Mouse (Mus musculus): ENCODE results near the gene Klhdc3. TPM values are rescaled to one million over a fixed set of nuclear protein-coding genes. Genes with fewer than 3 reads are reported as not detected.

Gene Klhdc3
- polyA plus RNA-seq, 1 experiment: 62.1 TPM

- Histone ChIP-seq H3K27ac (ENCODE audit: insufficient read depth, low read length) (no peak overlapping the region), H3K4me3 (ENCODE audit: insufficient read depth, low read length) (no peak overlapping the region), H3K4me1 (ENCODE audit: control insufficient read depth, insufficient read depth, low read length) (peaks cover 11% of the 10 kb centered on the region)
- TF ChIP-seq POLR2A (IDR thresholded peaks at IDR 0.05; ENCODE audit: low read depth, low read length) (no peak), CTCF (IDR thresholded peaks at IDR 0.05; ENCODE audit: borderline replicate concordance, insufficient read depth, low read length) (no peak)
These were observed 21.8 kb upstream of the Klhdc3 start for GRCm38 (mm10) chr17:46702506-46702905.

GRCm38 (mm10) chr17:46702100-46702499, 21.4 kb upstream of the Klhdc3 start:
- Histone ChIP-seq H3K4me3 (ENCODE audit: insufficient read depth, low read length) (no peak overlapping the region), H3K4me1 (ENCODE audit: control insufficient read depth, insufficient read depth, low read length) (peaks cover 11% of the 10 kb centered on the region), H3K27ac (ENCODE audit: insufficient read depth, low read length) (no peak overlapping the region)
- TF ChIP-seq POLR2A (IDR thresholded peaks at IDR 0.05; ENCODE audit: low read depth, low read length) (no peak), CTCF (IDR thresholded peaks at IDR 0.05; ENCODE audit: borderline replicate concordance, insufficient read depth, low read length) (no peak)

GRCm38 (mm10) chr17:46701489-46701888, 20.8 kb upstream of the Klhdc3 start:
- H3K4me1 ChIP-seq (ENCODE audit: control insufficient read depth, insufficient read depth, low read length): peaks cover 11% of the 10 kb centered on the region
- H3K27ac ChIP-seq (ENCODE audit: insufficient read depth, low read length): no peak overlapping the region
- TF ChIP-seq POLR2A (IDR thresholded peaks at IDR 0.05; ENCODE audit: low read depth, low read length) (no peak), CTCF (IDR thresholded peaks at IDR 0.05; ENCODE audit: borderline replicate concordance, insufficient read depth, low read length) (no peak)
- H3K4me3 ChIP-seq (ENCODE audit: insufficient read depth, low read length): no peak overlapping the region

- no peak for TF ChIP-seq CTCF (IDR thresholded peaks at IDR 0.05; ENCODE audit: borderline replicate concordance, insufficient read depth, low read length)
- TF ChIP-seq POLR2A (IDR thresholded peaks at IDR 0.05; ENCODE audit: low read depth, low read length): no peak
- Histone ChIP-seq H3K27ac (ENCODE audit: insufficient read depth, low read length) (no peak overlapping the region), H3K4me1 (ENCODE audit: control insufficient read depth, insufficient read depth, low read length) (peaks cover 11% of the 10 kb centered on the region), H3K4me3 (ENCODE audit: insufficient read depth, low read length) (no peak overlapping the region)
These were observed 19.2 kb upstream of the Klhdc3 start for GRCm38 (mm10) chr17:46699912-46700311.

GRCm38 (mm10) chr17:46699245-46699644, 18.5 kb upstream of the Klhdc3 start:
- TF ChIP-seq POLR2A (IDR thresholded peaks at IDR 0.05; ENCODE audit: low read depth, low read length) (no peak), CTCF (IDR thresholded peaks at IDR 0.05; ENCODE audit: borderline replicate concordance, insufficient read depth, low read length) (no peak)
- Histone ChIP-seq H3K4me3 (ENCODE audit: insufficient read depth, low read length) (no peak overlapping the region), H3K4me1 (ENCODE audit: control insufficient read depth, insufficient read depth, low read length) (peaks cover 11% of the 10 kb centered on the region), H3K27ac (ENCODE audit: insufficient read depth, low read length) (no peak overlapping the region)

- TF ChIP-seq POLR2A (IDR thresholded peaks at IDR 0.05; ENCODE audit: low read depth, low read length): no peak
- TF ChIP-seq CTCF (IDR thresholded peaks at IDR 0.05; ENCODE audit: borderline replicate concordance, insufficient read depth, low read length): no peak
- H3K4me1 ChIP-seq (ENCODE audit: control insufficient read depth, insufficient read depth, low read length): peaks cover 11% of the 10 kb centered on the region
- no peak overlapping the region for H3K27ac ChIP-seq (ENCODE audit: insufficient read depth, low read length)
- no peak overlapping the region for H3K4me3 ChIP-seq (ENCODE audit: insufficient read depth, low read length)
These were observed 17.8 kb upstream of the Klhdc3 start for GRCm38 (mm10) chr17:46698515-46698914.

GRCm38 (mm10) chr17:46694517-46695063, 13.9 kb upstream of the Klhdc3 start:
- Histone ChIP-seq H3K4me3 (ENCODE audit: insufficient read depth, low read length) (no peak overlapping the region), H3K4me1 (ENCODE audit: control insufficient read depth, insufficient read depth, low read length) (peaks cover 9% of the 10 kb centered on the region), H3K27ac (ENCODE audit: insufficient read depth, low read length) (no peak overlapping the region)
- TF ChIP-seq CTCF (IDR thresholded peaks at IDR 0.05; ENCODE audit: borderline replicate concordance, insufficient read depth, low read length): no peak
- no peak for TF ChIP-seq POLR2A (IDR thresholded peaks at IDR 0.05; ENCODE audit: low read depth, low read length)

GRCm38 (mm10) chr17:46691390-46691789, 10.7 kb upstream of the Klhdc3 start:
- TF ChIP-seq CTCF (IDR thresholded peaks at IDR 0.05; ENCODE audit: borderline replicate concordance, insufficient read depth, low read length) (no peak), POLR2A (IDR thresholded peaks at IDR 0.05; ENCODE audit: low read depth, low read length) (no peak)
- H3K4me3 ChIP-seq (ENCODE audit: insufficient read depth, low read length): no peak overlapping the region
- no peak overlapping the region for H3K27ac ChIP-seq (ENCODE audit: insufficient read depth, low read length)
- no peaks in the 10 kb centered on the region for H3K4me1 ChIP-seq (ENCODE audit: control insufficient read depth, insufficient read depth, low read length)

- Histone ChIP-seq H3K4me3 (ENCODE audit: insufficient read depth, low read length) (no peak overlapping the region), H3K4me1 (ENCODE audit: control insufficient read depth, insufficient read depth, low read length) (no peaks in the 10 kb centered on the region), H3K27ac (ENCODE audit: insufficient read depth, low read length) (no peak overlapping the region)
- no peak for TF ChIP-seq CTCF (IDR thresholded peaks at IDR 0.05; ENCODE audit: borderline replicate concordance, insufficient read depth, low read length)
- TF ChIP-seq POLR2A (IDR thresholded peaks at IDR 0.05; ENCODE audit: low read depth, low read length): no peak
These were observed 10.0 kb upstream of the Klhdc3 start for GRCm38 (mm10) chr17:46690665-46691064.

GRCm38 (mm10) chr17:46685913-46686312, 5.2 kb upstream of the Klhdc3 start:
- TF ChIP-seq CTCF (IDR thresholded peaks at IDR 0.05; ENCODE audit: borderline replicate concordance, insufficient read depth, low read length): no peak
- no peak for TF ChIP-seq POLR2A (IDR thresholded peaks at IDR 0.05; ENCODE audit: low read depth, low read length)
- Histone ChIP-seq H3K27ac (ENCODE audit: insufficient read depth, low read length) (no peak overlapping the region), H3K4me3 (ENCODE audit: insufficient read depth, low read length) (no peak overlapping the region), H3K4me1 (ENCODE audit: control insufficient read depth, insufficient read depth, low read length) (no peaks in the 10 kb centered on the region)
